Mouse (Mus musculus): ENCODE data around the gene Eno2. TPM values are rescaled to one million over a fixed set of nuclear protein-coding genes. Genes with fewer than 3 reads are reported as not detected.

The Eno2 gene
- 192 and 210 TPM in 2 replicates for polyA plus RNA-seq (2015; fragmentation: Nextera tagmentation; extraction: Ambion mirVana)

DNA sequence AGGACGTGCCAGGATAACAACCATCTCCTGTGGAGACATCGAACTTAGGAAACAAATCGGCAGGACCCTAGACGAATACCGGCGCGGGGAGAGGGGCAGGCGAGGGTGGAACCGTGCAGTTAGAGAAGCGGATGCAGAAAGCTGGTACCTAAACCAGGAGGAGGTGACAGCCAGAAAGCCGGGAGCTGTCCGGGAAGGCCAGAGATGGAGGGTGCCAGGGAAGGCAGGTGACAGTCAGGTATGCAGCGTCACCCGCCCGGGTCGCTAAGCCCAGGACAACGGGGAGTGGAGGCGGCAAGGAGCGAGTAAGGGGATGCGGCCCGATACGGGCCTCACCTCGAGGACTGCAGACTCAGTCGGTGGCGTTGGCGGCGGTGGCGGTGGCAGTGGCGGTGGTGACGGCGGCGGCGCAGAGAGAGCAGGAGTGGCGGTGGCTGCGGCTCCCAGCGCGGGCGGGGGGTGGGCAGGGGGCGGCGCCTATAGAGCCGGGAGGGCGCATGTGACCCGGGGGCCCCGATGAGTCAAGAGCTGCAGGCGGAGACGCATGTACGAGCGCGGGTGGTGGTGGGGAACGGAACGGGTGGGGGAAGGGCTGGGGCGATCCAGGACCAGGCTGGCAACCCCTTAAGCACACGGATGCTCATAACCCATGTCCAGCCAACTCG lies at the start of gene Eno2:
Gene Eno2 (minus strand): TSS at position 573 of the 665 bp plus-strand sequence.
- H3K4me3 ChIP-seq (ENCODE audit: low read length), result peak within 1 kb of the TSS; percentile 63
- peak; percentile 88 for ATAC-seq
- under 1% methylated on average over 49 of the region's 54 CpGs for WGBS

DNA sequence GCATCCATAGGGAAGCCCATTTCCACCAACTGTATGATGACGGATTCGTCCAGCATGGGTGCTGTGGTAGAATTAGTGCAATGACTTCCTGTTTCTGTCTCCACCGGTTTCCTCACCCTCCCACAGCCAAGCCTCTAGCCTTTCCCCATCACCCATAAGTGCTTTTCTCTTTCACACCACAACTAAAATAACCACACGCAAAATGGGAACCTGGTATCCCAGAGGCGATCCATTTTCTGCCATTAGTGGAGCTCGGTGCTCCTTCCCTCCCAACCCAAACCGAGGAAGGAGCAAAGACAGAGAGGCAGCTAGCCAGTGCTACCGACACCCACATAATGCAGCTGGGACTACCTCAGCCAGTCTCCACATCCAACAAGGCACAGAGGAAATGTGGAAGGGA lies 48.5 kb upstream of the Eno2 start:
- 91% methylated on average over 8 of the region's 8 CpGs for WGBS
- Histone ChIP-seq H3K36me3 (ENCODE audit: control insufficient read depth, insufficient read depth, low read length) (peaks cover 55% of the 10 kb centered on the region), H3K4me1 (ENCODE audit: control insufficient read depth, insufficient read depth, low read depth, low read length) (peaks cover 7% of the 10 kb centered on the region), H3K9me3 (ENCODE audit: control insufficient read depth, low read length) (no peaks in the 10 kb centered on the region), H3K27ac (ENCODE audit: low read depth, low read length) (no peak overlapping the region), H3K4me3 (ENCODE audit: low read length) (no peak overlapping the region), H3K27me3 (replicated peaks; ENCODE audit: control insufficient read depth, insufficient read depth, low read length) (no peaks in the 10 kb centered on the region), H3K4me2 (ENCODE audit: low read length) (no peak overlapping the region), H3K9ac (ENCODE audit: low read depth, low read length) (no peak overlapping the region)
- ATAC-seq, result no peak

More for the DNA sequence above, at the start of gene Eno2:
- Histone ChIP-seq H3K9me3 (ENCODE audit: control insufficient read depth, low read length) (no peaks in the 10 kb centered on the region), H3K4me2 (ENCODE audit: low read length) (peak within 1 kb of the TSS; percentile 82), H3K27ac (ENCODE audit: low read depth, low read length) (peak within 1 kb of the TSS; percentile 75), H3K4me1 (ENCODE audit: control insufficient read depth, insufficient read depth, low read depth, low read length) (peaks cover 20% of the 10 kb centered on the region), H3K27me3 (replicated peaks; ENCODE audit: control insufficient read depth, insufficient read depth, low read length) (no peaks in the 10 kb centered on the region), H3K36me3 (ENCODE audit: control insufficient read depth, insufficient read depth, low read length) (0 out of 2 replicates have a peak, but pooled peaks cover 2% of the 10 kb centered on the region), H3K9ac (ENCODE audit: low read depth, low read length) (peak within 1 kb of the TSS; percentile 84)

DNA sequence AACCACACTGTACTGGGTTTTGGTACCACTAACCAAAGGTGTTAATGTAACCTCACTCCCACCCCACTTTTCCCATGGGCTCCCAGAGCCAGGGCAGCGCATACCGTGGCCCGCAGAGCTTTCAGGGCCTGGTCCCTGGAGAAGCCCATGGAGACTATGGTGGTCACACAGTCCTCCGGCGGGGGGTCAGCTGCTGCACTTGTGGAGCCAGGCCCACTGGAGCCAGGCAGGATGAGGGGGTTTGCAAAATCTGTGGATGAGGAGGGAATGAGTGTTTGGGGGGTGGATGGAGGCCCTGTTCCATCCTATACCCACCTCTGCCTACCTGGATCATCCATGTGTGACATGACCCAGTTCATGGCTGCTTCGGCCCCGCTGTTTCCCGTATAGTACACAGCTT lies 48.1 kb upstream of the Eno2 start:
- H3K27ac ChIP-seq (ENCODE audit: low read depth, low read length), result no peak overlapping the region
- no peaks in the 10 kb centered on the region for H3K27me3 ChIP-seq (replicated peaks; ENCODE audit: control insufficient read depth, insufficient read depth, low read length)
- no peak overlapping the region for H3K9ac ChIP-seq (ENCODE audit: low read depth, low read length)
- H3K4me1 ChIP-seq (ENCODE audit: control insufficient read depth, insufficient read depth, low read depth, low read length), result peaks cover 11% of the 10 kb centered on the region
- no peaks in the 10 kb centered on the region for H3K9me3 ChIP-seq (ENCODE audit: control insufficient read depth, low read length)
- H3K4me3 ChIP-seq (ENCODE audit: low read length), result no peak overlapping the region
- peaks cover 51% of the 10 kb centered on the region for H3K36me3 ChIP-seq (ENCODE audit: control insufficient read depth, insufficient read depth, low read length)
- no peak for ATAC-seq
- H3K4me2 ChIP-seq (ENCODE audit: low read length), result no peak overlapping the region
- WGBS, result 95% methylated on average over 8 of the region's 8 CpGs

DNA sequence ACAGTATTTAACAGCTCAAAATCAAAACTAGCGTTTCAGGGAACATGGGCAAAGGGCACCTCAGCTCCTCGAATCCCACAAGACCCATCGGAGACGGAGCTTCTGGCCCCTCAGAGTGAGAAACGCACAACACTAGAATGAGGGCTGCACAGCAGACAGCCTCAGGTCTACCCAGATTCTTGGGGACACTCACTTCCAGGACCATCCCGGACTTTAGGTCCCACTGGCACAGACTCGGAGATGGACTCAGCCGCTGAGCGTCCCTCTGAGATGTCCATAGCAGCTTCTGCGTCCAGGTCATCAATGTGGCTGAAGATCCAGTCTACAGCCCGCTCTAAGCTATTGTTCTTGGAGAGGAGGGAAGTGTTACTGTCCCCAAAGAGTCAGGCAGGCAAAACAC lies 47.7 kb upstream of the Eno2 start:
- Histone ChIP-seq H3K4me2 (ENCODE audit: low read length) (no peak overlapping the region), H3K4me3 (ENCODE audit: low read length) (no peak overlapping the region), H3K9me3 (ENCODE audit: control insufficient read depth, low read length) (no peaks in the 10 kb centered on the region), H3K9ac (ENCODE audit: low read depth, low read length) (no peak overlapping the region), H3K36me3 (ENCODE audit: control insufficient read depth, insufficient read depth, low read length) (peaks cover 47% of the 10 kb centered on the region), H3K27ac (ENCODE audit: low read depth, low read length) (no peak overlapping the region), H3K27me3 (replicated peaks; ENCODE audit: control insufficient read depth, insufficient read depth, low read length) (no peaks in the 10 kb centered on the region), H3K4me1 (ENCODE audit: control insufficient read depth, insufficient read depth, low read depth, low read length) (peaks cover 16% of the 10 kb centered on the region)
- ATAC-seq, result no peak
- 95% methylated on average over 11 of the region's 11 CpGs for WGBS

DNA sequence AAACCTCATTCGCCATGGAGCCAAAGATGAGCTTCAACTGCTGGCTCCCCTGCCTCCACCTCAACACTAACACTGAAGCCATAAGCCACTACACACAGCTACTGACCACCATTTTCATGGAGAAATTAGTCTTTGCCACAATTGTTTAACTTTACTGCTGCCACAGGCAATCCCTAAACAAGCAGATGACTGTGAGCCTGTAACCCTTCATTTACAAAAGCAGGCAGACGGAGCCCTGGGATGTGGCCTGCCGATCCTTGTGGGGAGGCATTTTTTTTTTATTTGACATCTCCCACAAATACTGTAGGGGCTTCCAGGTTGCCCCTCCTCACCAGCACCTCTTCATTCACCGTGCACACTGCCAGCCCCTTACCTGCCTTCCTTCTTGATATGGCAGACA lies 47.1 kb upstream of the Eno2 start:
- no peak for ATAC-seq
- no peaks in the 10 kb centered on the region for H3K27me3 ChIP-seq (replicated peaks; ENCODE audit: control insufficient read depth, insufficient read depth, low read length)
- H3K27ac ChIP-seq (ENCODE audit: low read depth, low read length), result no peak overlapping the region
- no peak overlapping the region for H3K4me3 ChIP-seq (ENCODE audit: low read length)
- H3K9me3 ChIP-seq (ENCODE audit: control insufficient read depth, low read length), result no peaks in the 10 kb centered on the region
- no peak overlapping the region for H3K9ac ChIP-seq (ENCODE audit: low read depth, low read length)
- H3K4me1 ChIP-seq (ENCODE audit: control insufficient read depth, insufficient read depth, low read depth, low read length), result peaks cover 19% of the 10 kb centered on the region
- H3K36me3 ChIP-seq (ENCODE audit: control insufficient read depth, insufficient read depth, low read length), result peaks cover 47% of the 10 kb centered on the region
- H3K4me2 ChIP-seq (ENCODE audit: low read length), result no peak overlapping the region
- 90% methylated on average over 4 of the region's 4 CpGs for WGBS

DNA sequence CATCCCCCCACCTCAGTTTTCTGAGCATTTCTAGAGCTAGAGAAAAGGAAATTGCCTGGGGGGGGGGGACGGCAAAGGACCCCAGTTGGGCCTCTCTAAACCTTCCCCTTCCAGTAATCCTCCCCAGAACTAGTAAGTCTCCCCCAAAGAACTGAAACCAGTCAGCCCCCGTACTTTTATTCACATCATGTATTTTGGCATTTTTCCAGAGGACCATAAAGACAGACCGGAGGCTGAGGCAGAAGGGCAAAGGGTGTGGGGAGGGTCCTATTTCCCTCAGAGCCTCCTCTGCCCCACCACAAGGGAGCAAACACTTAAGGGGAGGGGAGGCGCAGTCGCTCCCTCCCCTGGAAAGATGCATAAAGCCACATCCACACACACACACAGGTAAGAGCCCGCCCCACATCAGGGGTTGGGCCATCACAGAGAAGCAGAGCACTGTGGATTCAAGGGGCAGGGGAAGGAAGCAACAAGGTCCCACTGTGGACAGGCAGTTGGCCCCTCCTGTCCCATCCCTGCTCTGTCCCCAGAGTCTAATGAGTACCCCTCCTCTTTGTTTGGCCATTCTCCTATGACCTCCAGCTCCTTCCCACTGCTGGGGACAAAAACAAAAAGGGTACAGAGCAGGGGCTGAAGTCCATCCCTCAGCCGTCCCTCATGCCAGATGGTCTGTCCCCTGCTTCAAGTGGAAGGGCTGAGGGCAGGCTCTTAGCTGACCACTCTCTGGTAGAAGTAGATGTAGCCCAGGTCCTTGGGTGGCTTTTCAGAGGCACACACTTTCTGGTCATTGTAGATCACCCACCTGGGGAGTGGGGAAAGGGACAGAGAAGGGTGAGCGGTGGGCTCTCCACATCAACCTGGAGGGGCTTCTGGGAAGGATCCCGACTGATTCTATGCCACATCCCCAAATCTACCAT lies 45.6 kb upstream of the Eno2 start:
- 70% methylated on average over 9 of the region's 9 CpGs for WGBS
- H3K36me3 ChIP-seq (ENCODE audit: control insufficient read depth, insufficient read depth, low read length), result peaks cover 39% of the 10 kb centered on the region
- 0 out of 2 replicates have a peak overlapping the region, but pooled peaks have one; percentile 5 for H3K27ac ChIP-seq (ENCODE audit: low read depth, low read length)
- H3K9me3 ChIP-seq (ENCODE audit: control insufficient read depth, low read length), result no peaks in the 10 kb centered on the region
- H3K4me1 ChIP-seq (ENCODE audit: control insufficient read depth, insufficient read depth, low read depth, low read length), result peaks cover 19% of the 10 kb centered on the region
- no peak for ATAC-seq
- H3K9ac ChIP-seq (ENCODE audit: low read depth, low read length), result no peak overlapping the region
- H3K4me3 ChIP-seq (ENCODE audit: low read length), result no peak overlapping the region
- no peak overlapping the region for H3K4me2 ChIP-seq (ENCODE audit: low read length)
- no peaks in the 10 kb centered on the region for H3K27me3 ChIP-seq (replicated peaks; ENCODE audit: control insufficient read depth, insufficient read depth, low read length)

DNA sequence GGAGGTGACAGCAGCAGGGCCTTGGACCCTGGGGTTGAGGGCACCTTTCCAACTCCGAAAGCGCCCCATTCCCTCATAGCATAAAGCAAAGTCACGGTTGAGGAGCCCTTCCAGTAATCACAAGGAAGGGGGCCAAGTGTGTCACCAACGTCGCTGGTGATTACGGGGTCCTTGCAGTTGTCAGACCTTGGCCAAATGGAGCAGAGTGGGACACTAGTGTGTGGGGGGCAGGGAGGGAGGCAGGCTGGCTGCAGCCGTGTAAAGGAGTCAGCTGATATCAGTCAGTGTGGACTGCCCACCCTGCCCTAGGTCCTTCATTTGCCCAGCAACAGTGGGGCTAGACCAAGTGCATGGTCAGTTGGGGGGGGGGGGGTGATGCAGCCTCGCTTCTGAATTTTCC lies 45.0 kb upstream of the Eno2 start:
- H3K4me3 ChIP-seq (ENCODE audit: low read length), result peak overlapping the region; percentile 53
- H3K4me2 ChIP-seq (ENCODE audit: low read length), result peak overlapping the region; percentile 91
- H3K36me3 ChIP-seq (ENCODE audit: control insufficient read depth, insufficient read depth, low read length), result peaks cover 32% of the 10 kb centered on the region
- H3K9ac ChIP-seq (ENCODE audit: low read depth, low read length), result peak overlapping the region; percentile 83
- peaks cover 23% of the 10 kb centered on the region for H3K4me1 ChIP-seq (ENCODE audit: control insufficient read depth, insufficient read depth, low read depth, low read length)
- peak; percentile 47 for ATAC-seq
- H3K27ac ChIP-seq (ENCODE audit: low read depth, low read length), result peak overlapping the region; percentile 90
- no peaks in the 10 kb centered on the region for H3K9me3 ChIP-seq (ENCODE audit: control insufficient read depth, low read length)
- H3K27me3 ChIP-seq (replicated peaks; ENCODE audit: control insufficient read depth, insufficient read depth, low read length), result no peaks in the 10 kb centered on the region
- WGBS, result 39% methylated on average over 8 of the region's 8 CpGs

DNA sequence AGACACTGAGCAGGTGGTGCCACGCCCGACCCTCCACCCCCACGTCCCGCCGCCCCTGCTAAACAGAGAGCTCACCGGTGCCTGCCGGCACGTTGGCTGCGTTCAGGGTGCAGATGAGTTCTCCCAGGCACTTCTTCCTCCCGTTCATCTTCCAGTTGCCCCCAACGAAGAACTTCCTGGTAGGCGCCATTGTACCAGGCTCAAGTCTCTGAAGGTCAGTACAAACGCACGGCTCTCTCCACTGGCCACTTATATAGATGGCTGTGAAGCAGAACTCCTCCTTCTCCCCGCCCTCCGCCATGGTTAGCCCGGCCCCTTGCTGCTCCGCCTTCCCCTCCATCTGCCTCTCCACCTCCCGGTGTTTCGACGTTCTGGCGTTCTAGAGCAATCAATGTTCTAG lies 44.5 kb upstream of the Eno2 start, which contains the start of gene Tpi1:
Gene Tpi1 (minus strand): TSS at position 364 of the 400 bp plus-strand sequence.
- Histone ChIP-seq H3K4me3 (ENCODE audit: low read length) (peak within 1 kb of the TSS; percentile 53), H3K9ac (ENCODE audit: low read depth, low read length) (peak within 1 kb of the TSS; percentile 83), H3K36me3 (ENCODE audit: control insufficient read depth, insufficient read depth, low read length) (peaks cover 28% of the 10 kb centered on the region), H3K9me3 (ENCODE audit: control insufficient read depth, low read length) (no peaks in the 10 kb centered on the region), H3K27me3 (replicated peaks; ENCODE audit: control insufficient read depth, insufficient read depth, low read length) (no peaks in the 10 kb centered on the region), H3K4me2 (ENCODE audit: low read length) (peak within 1 kb of the TSS; percentile 91), H3K27ac (ENCODE audit: low read depth, low read length) (peak within 1 kb of the TSS; percentile 90), H3K4me1 (ENCODE audit: control insufficient read depth, insufficient read depth, low read depth, low read length) (peaks cover 24% of the 10 kb centered on the region)
- 0% methylated on average over 22 of the region's 22 CpGs for WGBS
- ATAC-seq, result peak; percentile 85

DNA sequence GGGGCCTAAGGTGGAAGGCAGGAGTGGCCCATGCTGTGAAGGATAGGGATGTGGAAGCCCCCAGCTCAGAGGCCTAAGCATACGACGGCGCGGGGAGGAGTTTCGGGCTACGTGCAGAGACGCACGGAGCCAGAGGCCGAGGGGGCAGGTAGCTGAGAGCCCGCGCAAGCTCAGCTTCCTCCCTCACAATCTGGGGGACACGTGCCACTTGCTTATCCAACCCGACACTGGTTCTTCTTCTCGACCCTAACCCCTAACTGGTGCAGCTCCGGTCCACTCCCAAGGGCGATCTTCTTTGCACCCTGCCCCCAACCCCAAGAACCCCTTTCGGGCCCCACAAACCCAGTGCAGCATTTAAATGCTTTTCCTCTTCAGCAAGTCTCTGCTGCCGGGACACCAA lies 44.0 kb upstream of the Eno2 start:
- ATAC-seq, result peak; percentile 80
- Histone ChIP-seq H3K9ac (ENCODE audit: low read depth, low read length) (peak overlapping the region; percentile 83), H3K36me3 (ENCODE audit: control insufficient read depth, insufficient read depth, low read length) (peaks cover 25% of the 10 kb centered on the region), H3K4me2 (ENCODE audit: low read length) (peak overlapping the region; percentile 91), H3K4me1 (ENCODE audit: control insufficient read depth, insufficient read depth, low read depth, low read length) (peaks cover 24% of the 10 kb centered on the region), H3K4me3 (ENCODE audit: low read length) (peak overlapping the region; percentile 53), H3K9me3 (ENCODE audit: control insufficient read depth, low read length) (no peaks in the 10 kb centered on the region), H3K27ac (ENCODE audit: low read depth, low read length) (peak overlapping the region; percentile 90), H3K27me3 (replicated peaks; ENCODE audit: control insufficient read depth, insufficient read depth, low read length) (no peaks in the 10 kb centered on the region)
- WGBS, result 0% methylated on average over 18 of the region's 18 CpGs

Measured in hindbrain, embryonic 16.5 days (tissue).